Mouse (Mus musculus) stomach, postnatal 0 days (tissue): ENCODE data around the gene Psat1.

Experiments used
- CTCF ChIP-seq: IDR thresholded peaks from 2 replicates; pipeline ENCODE4 v1.5.1; 2016; ENCODE audit warnings: antibody characterized with exemption, low read depth, mild to moderate bottlenecking, moderate library complexity
- EP300 ChIP-seq: optimal IDR thresholded peaks from 2 replicates; pipeline ENCODE3; 2016; ENCODE audit warnings: antibody characterized with exemption

GRCm38 (mm10) chr19:15946663-15947062 is 474 bp downstream of the Psat1 start:
- TF ChIP-seq CTCF = peak; percentile 15; the same call in 1 of the 2 replicates
- TF ChIP-seq EP300 = no peak
